Mouse (Mus musculus): ENCODE data around the gene Ern1. TPM values are rescaled to one million over a fixed set of nuclear protein-coding genes. Genes with fewer than 3 reads are reported as not detected.
A peak's percentile ranks its signal among the peaks of the same experiment; 100 is the strongest.

Gene Ern1
- total RNA-seq, 2 experiments from 2014 or later: 7.0 to 14.2 TPM

DNA sequence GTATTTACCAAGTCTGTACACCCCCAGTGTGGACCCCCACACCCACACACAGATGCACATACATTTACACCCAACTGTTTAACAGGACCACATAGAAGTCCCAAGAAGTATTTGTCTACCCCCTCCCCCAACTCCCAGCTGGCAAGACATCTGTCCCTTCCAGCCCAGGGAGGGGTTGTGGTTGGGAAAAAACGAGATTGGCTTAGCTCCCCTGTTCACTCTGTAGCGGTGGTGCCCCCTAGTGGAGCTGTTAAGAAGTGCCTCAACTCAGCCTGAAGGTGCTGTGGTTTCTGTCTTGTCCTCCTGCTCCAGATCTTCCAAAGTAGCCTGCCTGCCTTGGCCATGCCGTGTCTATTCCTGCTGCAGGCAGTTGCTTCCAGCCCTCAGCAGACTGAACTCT is 121.3 kb downstream of the Ern1 start:
- ATAC-seq (replicated peaks; ENCODE audit: low FRiP score, low TSS enrichment, poor library complexity, severe bottlenecking): peak; percentile 84

DNA sequence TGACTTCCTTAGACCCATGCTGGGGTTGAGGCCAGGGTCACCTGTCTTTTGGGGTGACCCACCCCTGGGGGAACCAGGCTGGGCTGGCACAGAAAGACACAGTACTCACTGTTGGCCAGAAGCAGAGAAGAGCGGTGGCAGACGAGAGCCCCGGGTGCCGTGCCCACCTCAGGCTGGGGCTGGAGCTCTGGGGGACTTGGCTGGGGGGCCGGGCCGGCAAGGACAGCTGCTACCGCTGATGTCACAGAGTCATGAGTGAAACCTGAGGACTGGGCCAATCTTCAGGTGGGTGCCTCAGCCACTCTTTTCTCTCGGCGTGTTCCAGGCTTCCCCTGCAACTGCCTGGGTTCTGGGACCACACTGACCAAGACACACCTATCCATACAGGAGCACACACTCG is 122.3 kb downstream of the Ern1 start, which contains the start of gene Prr29:
Prr29 (plus strand) TSS at position 107 of the 400 bp plus-strand sequence.
- ATAC-seq (replicated peaks; ENCODE audit: low FRiP score, low TSS enrichment, poor library complexity, severe bottlenecking): no peak

DNA sequence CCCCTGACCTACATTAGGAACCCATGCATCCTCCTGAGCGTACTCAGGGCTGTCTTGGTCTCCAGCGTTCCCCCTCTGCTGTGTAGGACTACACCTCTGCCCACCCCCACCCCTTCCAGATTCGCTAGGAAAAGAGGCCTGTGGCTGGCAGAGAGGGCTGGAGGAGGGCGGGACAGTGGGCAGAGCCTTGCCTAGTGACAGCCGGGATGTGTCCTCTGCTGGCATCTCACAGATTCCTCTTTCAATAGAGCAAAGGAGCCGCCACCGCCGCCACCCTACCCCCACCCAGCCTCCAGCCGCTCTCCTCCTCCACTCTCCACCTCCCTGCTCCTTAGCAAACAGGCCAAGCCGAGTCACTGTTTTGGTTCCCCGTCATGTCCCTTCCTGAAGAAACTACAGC is 122.9 kb downstream of the Ern1 start:
- no peak for ATAC-seq (replicated peaks; ENCODE audit: low FRiP score, low TSS enrichment, poor library complexity, severe bottlenecking)

DNA sequence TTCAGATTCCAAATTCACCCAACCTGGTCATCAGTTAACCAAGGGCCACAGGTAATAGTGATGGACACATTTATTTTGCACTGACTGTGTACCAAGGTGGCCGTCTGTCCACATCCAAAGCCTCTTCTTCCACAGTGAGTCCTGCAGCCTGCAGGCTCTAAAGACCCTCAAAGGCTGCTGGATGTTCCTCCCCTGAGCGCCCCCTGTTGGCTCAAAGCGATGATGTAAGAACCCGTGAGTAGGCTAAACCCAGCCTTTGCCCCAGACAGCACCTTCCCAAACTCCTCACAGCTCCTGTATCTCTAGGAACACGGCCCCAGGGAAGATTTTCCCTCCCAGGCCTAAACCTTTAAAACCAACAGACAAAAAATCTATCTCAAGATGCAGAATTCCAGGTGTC is 128.3 kb downstream of the Ern1 start:
- no peak for ATAC-seq (replicated peaks; ENCODE audit: low FRiP score, low TSS enrichment, poor library complexity, severe bottlenecking)

DNA sequence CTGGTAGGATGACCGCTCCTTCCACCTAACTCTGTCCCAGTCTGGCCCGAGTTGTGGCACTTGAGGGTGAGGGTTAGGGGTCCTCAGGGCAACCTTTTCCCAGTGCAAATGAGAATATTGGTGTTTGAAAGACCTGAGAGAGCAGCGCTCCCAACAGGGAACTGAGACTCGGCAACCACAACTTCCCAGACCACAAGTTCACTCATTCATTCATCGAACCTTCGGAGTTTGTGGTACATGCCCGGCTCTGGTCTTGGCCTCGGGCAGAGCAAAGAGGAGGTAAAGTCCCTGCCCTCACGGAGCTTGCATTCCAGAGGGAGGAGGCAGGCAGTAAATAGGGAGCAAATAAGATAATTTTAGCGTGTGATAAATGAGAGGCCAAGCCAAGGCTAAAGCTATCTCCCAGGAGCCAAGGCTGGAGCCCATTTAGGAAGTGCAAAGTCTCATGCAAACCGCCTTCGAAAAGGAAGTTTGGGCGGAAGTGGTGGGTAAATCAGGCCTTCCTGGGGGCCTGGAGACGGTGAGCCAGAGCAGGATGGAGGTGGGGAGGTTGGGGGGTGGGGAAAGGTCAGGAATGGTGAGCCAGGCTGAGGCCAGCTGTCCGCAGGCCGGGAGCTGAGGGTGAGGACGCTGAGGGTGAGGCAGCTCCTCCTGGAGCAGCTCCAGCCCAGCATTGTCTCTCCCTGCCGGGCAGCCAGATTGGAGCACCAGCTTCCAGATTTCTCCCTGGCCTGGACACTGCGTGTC is 132.1 kb downstream of the Ern1 start:
- ATAC-seq (replicated peaks; ENCODE audit: low FRiP score, low TSS enrichment, poor library complexity, severe bottlenecking): no peak

DNA sequence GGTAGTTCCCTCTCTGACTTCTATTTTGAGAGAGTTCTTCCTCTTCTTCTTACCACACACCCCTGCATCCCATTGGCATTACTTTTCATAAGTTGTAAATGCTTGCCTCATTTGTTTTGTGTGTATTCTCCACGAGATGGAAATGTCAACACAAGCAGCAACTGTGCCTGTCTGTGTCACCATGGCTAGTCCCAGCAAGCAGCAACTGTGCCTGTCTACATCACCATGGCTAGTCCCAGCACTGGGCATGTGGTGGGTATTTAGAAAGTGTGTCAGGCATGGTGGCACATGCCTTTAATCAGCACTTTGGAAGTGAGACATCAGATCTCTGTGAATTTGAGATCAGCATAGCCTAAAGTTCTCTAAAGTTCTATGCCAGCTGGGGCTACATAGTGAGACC is 133.5 kb downstream of the Ern1 start:
- ATAC-seq (replicated peaks; ENCODE audit: low FRiP score, low TSS enrichment, poor library complexity, severe bottlenecking): no peak

DNA sequence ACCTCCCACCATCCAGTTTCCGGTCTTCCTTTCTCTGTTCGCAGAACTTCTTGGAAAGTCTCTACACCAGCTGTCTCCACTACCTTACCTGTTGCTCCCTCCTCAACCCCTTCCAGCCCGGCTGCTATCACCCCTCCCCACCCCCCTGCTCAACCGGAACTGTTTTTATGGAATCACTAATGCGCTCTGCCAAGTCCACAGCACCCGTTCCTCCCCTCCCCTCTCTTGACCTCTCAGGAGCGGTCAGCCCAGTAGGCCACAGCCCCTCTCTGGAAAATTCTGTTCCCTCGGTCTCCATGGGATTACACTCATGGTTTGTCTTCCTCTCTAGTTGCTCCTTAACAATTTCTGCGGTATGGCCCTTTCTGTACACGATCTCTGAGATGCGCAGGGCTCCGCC is 134.5 kb downstream of the Ern1 start, which contains the start of gene Scn4a:
Scn4a (minus strand) TSS at position 101 of the 400 bp plus-strand sequence.
- no peak for ATAC-seq (replicated peaks; ENCODE audit: low FRiP score, low TSS enrichment, poor library complexity, severe bottlenecking)

DNA sequence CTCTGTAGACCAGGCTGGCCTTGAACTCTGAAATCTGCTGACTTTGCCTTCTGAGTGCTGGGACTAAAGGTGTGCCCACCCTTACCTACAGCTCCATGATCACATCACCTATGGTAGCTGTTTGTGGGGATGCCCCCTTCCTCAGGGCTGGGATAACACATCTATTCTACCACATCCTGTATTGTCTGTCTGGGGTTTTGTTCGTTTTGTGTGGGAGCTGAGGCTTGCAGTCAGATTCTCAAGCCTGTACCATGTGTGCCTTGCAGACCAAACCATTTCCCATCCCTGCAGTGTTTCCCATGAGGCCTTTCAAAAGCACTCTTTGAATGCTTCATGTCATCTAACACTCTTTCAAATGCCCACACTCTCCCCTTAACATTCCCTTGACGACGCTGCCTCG is 135.7 kb downstream of the Ern1 start:
- ATAC-seq (replicated peaks; ENCODE audit: low FRiP score, low TSS enrichment, poor library complexity, severe bottlenecking): no peak

DNA sequence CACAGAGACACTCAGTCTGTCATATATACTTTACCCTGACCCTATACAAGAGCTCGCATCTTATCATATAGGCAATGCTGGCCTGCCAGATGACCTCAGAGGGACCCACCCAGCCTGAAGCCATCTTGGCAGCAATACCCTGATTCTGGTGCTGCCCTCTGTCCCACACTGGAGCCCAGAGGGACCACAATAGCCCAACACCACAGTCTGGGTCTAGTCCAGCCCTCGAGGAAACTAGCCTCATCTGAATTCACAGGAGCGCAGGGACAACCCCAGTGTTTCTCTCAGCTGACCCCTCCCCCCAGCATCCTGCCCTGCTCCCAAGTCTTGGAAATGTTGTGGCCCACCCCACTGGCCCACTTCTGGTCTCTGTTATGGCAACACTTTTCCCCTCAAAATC is 136.4 kb downstream of the Ern1 start:
- ATAC-seq (replicated peaks; ENCODE audit: low FRiP score, low TSS enrichment, poor library complexity, severe bottlenecking): no peak

DNA sequence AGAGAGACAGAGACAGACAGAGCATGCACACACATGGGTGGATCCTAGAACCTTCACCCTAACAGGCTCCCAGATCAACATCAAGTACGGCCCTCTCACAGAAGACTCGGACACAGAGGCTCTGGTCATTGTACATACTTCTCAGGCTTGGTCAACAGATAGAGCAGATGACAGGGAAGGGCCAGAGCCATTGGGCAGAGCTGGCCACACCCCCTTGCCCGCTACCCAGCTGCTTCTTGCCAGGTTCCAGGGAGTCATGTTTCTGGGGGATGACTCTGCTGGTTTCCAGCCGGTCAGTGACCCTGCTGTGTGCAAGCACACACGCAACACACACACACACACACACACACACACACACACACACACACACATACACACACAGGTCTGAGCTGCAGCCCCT is 136.8 kb downstream of the Ern1 start:
- no peak for ATAC-seq (replicated peaks; ENCODE audit: low FRiP score, low TSS enrichment, poor library complexity, severe bottlenecking)

DNA sequence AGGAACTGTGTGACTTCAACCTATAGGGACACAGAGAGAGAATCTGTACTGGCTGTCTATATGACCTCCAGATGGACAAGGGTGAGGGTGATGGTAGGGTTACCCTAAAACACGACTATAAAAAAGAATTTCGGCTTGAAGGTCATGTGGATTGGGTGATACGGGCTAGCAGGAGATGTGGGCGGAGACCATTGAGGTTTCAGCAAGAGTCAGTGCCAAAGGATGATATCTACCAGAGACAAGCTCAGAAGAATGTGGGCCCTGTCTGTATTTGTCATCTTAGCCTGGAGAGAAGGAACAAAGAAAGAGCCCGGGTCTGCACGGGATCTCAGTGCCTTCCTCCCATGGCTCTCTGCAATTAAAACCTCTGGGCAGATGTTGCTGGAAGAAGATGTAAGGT is 137.9 kb downstream of the Ern1 start:
- ATAC-seq (replicated peaks; ENCODE audit: low FRiP score, low TSS enrichment, poor library complexity, severe bottlenecking): peak; percentile 71

DNA sequence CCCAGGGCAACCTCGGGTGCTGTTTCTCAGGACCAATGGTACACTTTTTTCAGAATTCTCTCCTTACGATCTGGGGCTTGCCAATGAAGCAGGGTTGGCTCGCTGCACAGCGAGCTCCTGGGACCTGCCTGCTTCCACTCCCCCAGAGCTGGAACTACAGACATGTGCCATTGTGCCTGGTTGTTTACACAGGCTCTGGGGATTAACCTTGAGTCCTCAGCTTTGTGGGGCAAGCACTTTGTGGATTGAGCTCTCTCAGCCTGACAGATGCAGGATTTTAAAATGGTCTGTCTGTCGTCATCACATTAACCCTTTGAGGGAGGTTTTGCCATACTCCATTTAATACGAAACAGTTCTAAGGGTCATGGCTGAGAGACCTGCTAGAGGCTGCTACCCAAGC is 142.7 kb downstream of the Ern1 start:
- no peak for ATAC-seq (replicated peaks; ENCODE audit: low FRiP score, low TSS enrichment, poor library complexity, severe bottlenecking)

Other genes with a start within 250 kb of the Ern1 start
- 115 and 123 TPM in 2 replicates for gene Ftsj3, start 231.8 kb downstream of the Ern1 start, total RNA-seq (2014; fragmentation: Nextera tagmentation)
- gene Ftsj3, start 231.8 kb downstream of the Ern1 start, total RNA-seq (2017): 235 and 274 TPM in 2 replicates
- gene Psmc5, start 231.7 kb downstream of the Ern1 start, total RNA-seq (2014; fragmentation: Nextera tagmentation): 126 and 145 TPM in 2 replicates
- gene Psmc5, start 231.7 kb downstream of the Ern1 start, total RNA-seq (2017): 111 and 128 TPM in 2 replicates
- gene Smarcd2, start 214.9 kb downstream of the Ern1 start, total RNA-seq (2014; fragmentation: Nextera tagmentation): 93.8 and 120 TPM in 2 replicates
- 201 and 272 TPM in 2 replicates for gene Smarcd2, start 214.9 kb downstream of the Ern1 start, total RNA-seq (2017)
- 1.4 and 3.5 TPM in 2 replicates for gene Tcam1, start 211.2 kb downstream of the Ern1 start, total RNA-seq (2014; fragmentation: Nextera tagmentation)
- 2.1 and 3.7 TPM in 2 replicates for gene Tcam1, start 211.2 kb downstream of the Ern1 start, total RNA-seq (2017)
- gene Gh, start 186.0 kb downstream of the Ern1 start, total RNA-seq (2014; fragmentation: Nextera tagmentation): not detected in 2 replicates
- not detected in 2 replicates for gene Gh, start 186.0 kb downstream of the Ern1 start, total RNA-seq (2017)
- 5.1 and 21.6 TPM in 2 replicates for gene Cd79b, start 173.1 kb downstream of the Ern1 start, total RNA-seq (2014; fragmentation: Nextera tagmentation)
- gene Cd79b, start 173.1 kb downstream of the Ern1 start, total RNA-seq (2017): 1.4 and 3.5 TPM in 2 replicates
- 0.11 TPM in 1 of 2 replicates, not detected in the other for gene Scn4a, start 134.6 kb downstream of the Ern1 start, total RNA-seq (2014; fragmentation: Nextera tagmentation)
- gene Scn4a, start 134.6 kb downstream of the Ern1 start, total RNA-seq (2017): not detected in 2 replicates
- 4.6 TPM in 1 of 2 replicates, not detected in the other for gene Prr29, start 122.4 kb downstream of the Ern1 start, total RNA-seq (2014; fragmentation: Nextera tagmentation)
- gene Prr29, start 122.4 kb downstream of the Ern1 start, total RNA-seq (2017): not detected in 2 replicates
- 20.5 and 46.5 TPM in 2 replicates for gene Icam2, start 99.8 kb downstream of the Ern1 start, total RNA-seq (2014; fragmentation: Nextera tagmentation)
- gene Icam2, start 99.8 kb downstream of the Ern1 start, total RNA-seq (2017): 51.4 and 82.3 TPM in 2 replicates
- gene Tex2, start 125.6 kb upstream of the Ern1 start, total RNA-seq (2014; fragmentation: Nextera tagmentation): 23.4 and 24.2 TPM in 2 replicates
- 22.4 and 32.8 TPM in 2 replicates for gene Tex2, start 125.6 kb upstream of the Ern1 start, total RNA-seq (2017)